17 mouse cellular contexts compared by ENCODE assay signal in the genomic region with DNA sequence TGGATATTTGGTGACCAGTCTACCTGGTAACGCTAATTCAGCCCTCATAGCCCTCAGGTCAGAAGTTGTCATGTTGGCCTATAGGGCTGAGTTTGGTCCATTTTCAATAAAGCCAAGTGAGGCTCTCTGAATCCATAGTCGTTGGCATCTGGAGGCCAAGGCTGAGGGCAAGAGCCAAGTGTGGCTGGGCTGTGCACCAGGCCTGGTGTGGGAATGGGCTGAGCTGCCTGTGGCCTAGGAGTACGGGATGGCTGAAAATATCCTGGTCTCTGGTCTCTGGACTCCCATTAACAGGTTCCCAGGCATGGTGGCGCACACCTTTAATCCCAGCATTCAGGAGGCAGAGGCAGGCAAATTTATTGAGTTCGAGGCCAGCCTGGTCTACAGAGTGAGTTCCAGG. TPM values are rescaled to one million over a fixed set of nuclear protein-coding genes. Genes with fewer than 3 reads are reported as not detected.
DNase-seq lines count a peak whose midpoint lies in the region.
"Had no signal": no experiment of that assay in that cellular context is flagged by ENCODE, and none has a peak within 500 bp of the region (broad histone marks: within the 10 kb centered on the region; RNA-seq: fewer than 3 reads in every experiment).

No protein-coding gene starts in this region.

- 0 out of 2 replicates have a peak overlapping the region, but pooled peaks have one; percentile 6 for H3K4me3 ChIP-seq in embryonic facial prominence, embryonic 10.5 days
- H3K4me3 ChIP-seq: embryonic facial prominence, embryonic 13.5 days; embryonic facial prominence, embryonic 15.5 days; erythroblast, embryonic 14.5 days; forebrain, embryonic 10.5 days; forebrain, embryonic 12.5 days had no signal

- H3K36me3 ChIP-seq in embryonic facial prominence, embryonic 10.5 days (replicated peaks), result peaks cover 8% of the 10 kb centered on the region; the same call in 1 of the 2 replicates
- H3K36me3 ChIP-seq: embryonic facial prominence, embryonic 15.5 days; forebrain, embryonic 12.5 days had no signal

- H3K9me3 ChIP-seq in embryonic facial prominence, embryonic 10.5 days, result no peaks in the 10 kb centered on the region
- H3K9me3 ChIP-seq: embryonic facial prominence, embryonic 13.5 days; embryonic facial prominence, embryonic 15.5 days; forebrain, embryonic 10.5 days; forebrain, embryonic 12.5 days; G1E had no signal

- peaks cover 12% of the 10 kb centered on the region for H3K4me1 ChIP-seq in embryonic facial prominence, embryonic 10.5 days

- no peak overlapping the region for H3K27ac ChIP-seq in embryonic facial prominence, embryonic 10.5 days (replicated peaks)
- H3K27ac ChIP-seq: embryonic facial prominence, embryonic 13.5 days; embryonic facial prominence, embryonic 15.5 days; forebrain, embryonic 10.5 days; forebrain, embryonic 12.5 days had no signal

- WGBS in embryonic facial prominence, embryonic 10.5 days, result 89% methylated on average over 5 of the region's 5 CpGs

- DNase-seq in adrenal gland, postnatal 10 days, result peak; percentile 36
- DNase-seq in adrenal gland, adult 8-10 months, result no peak
- peak; percentile 37 for DNase-seq in cerebellum, adult 9-11 months
- no peak for DNase-seq in cerebellum, adult 8-10 months
- no peak for DNase-seq in embryonic facial prominence, embryonic 10.5 days (ENCODE audit: low spot score)
- DNase-seq: adrenal gland, postnatal 14 days; adrenal gland, postnatal 36 days; B cell, adult 2 months; cerebellum, adult 2 months had no signal

- no peaks in the 10 kb centered on the region for H3K27me3 ChIP-seq in embryonic facial prominence, embryonic 10.5 days (replicated peaks; ENCODE audit: low read depth, poor library complexity, severe bottlenecking)
- H3K27me3 ChIP-seq: CH12.LX; embryonic facial prominence, embryonic 13.5 days; embryonic facial prominence, embryonic 15.5 days; forebrain, embryonic 12.5 days; Patski had no signal

RNA-seq across cellular contexts. Expression of gene Arpc3, which starts 1.7 kb away (rescaled TPM):
- total RNA-seq in adrenal gland, postnatal 10 days (2021), result 100 to 1,000 TPM; 164 to 207 TPM
- 100 to 1,000 TPM; 189 to 253 (median 205) TPM for total RNA-seq in adrenal gland, adult 8-10 months (2022)
- polyA plus RNA-seq in embryonic facial prominence, embryonic 10.5 days (2016; fragmentation: Nextera tagmentation; extraction: Ambion mirVana), result 85.5 and 93.8 TPM in 2 replicates

RNA-seq across cellular contexts. Expression of gene Fam216a, which starts 17.8 kb away (rescaled TPM):
- 10 to 100 TPM; 30.3 to 32.7 TPM for total RNA-seq in adrenal gland, postnatal 10 days (2021)
- total RNA-seq in adrenal gland, adult 8-10 months (2022), result 10 to 100 TPM; 31.1 to 45.8 (median 38.8) TPM
- polyA plus RNA-seq in embryonic facial prominence, embryonic 10.5 days (2016; fragmentation: Nextera tagmentation; extraction: Ambion mirVana), result 89.2 TPM in 2 replicates

RNA-seq across cellular contexts. Expression of gene Gpn3, which starts 18.3 kb away (rescaled TPM):
- total RNA-seq in adrenal gland, postnatal 10 days (2021), result 10 to 100 TPM; 27.2 to 33.8 TPM
- 10 to 100 TPM; 31.5 to 38.5 (median 35.0) TPM for total RNA-seq in adrenal gland, adult 8-10 months (2022)
- polyA plus RNA-seq in embryonic facial prominence, embryonic 10.5 days (2016; fragmentation: Nextera tagmentation; extraction: Ambion mirVana), result 89.8 and 94.6 TPM in 2 replicates

RNA-seq across cellular contexts. Expression of gene Anapc7, which starts 31.5 kb away (rescaled TPM):
- total RNA-seq in adrenal gland, postnatal 10 days (2021), result 10 to 100 TPM; 46.8 to 50.1 TPM
- total RNA-seq in adrenal gland, adult 8-10 months (2022), result 10 to 100 TPM; 49.1 to 59.5 (median 55.4) TPM
- 60.4 and 63.2 TPM in 2 replicates for polyA plus RNA-seq in embryonic facial prominence, embryonic 10.5 days (2016; fragmentation: Nextera tagmentation; extraction: Ambion mirVana)

RNA-seq across cellular contexts. Expression of gene Vps29, which starts 35.8 kb away (rescaled TPM):
- 100 to 1,000 TPM; 121 to 131 TPM for total RNA-seq in adrenal gland, postnatal 10 days (2021)
- total RNA-seq in adrenal gland, adult 8-10 months (2022), result 100 to 1,000 TPM; 147 to 170 (median 156) TPM
- 194 and 197 TPM in 2 replicates for polyA plus RNA-seq in embryonic facial prominence, embryonic 10.5 days (2016; fragmentation: Nextera tagmentation; extraction: Ambion mirVana)

Comparison
In these comparisons a context has a peak if more than half of its experiments do, and no peak if none do; other contexts are left out.
1. DNase-seq: peak in adrenal gland, postnatal 10 days (single experiment) and cerebellum, adult 9-11 months (single experiment); none in adrenal gland, adult 8-10 months (single experiment), cerebellum, adult 8-10 months (single experiment) and embryonic facial prominence, embryonic 10.5 days (single experiment).